Mouse (Mus musculus) cerebellum, adult (tissue): ENCODE data around the gene Tgfbr2.

ENCODE experiments used
- ATAC-seq: cut with Nextera tagmentation; 2 replicates; pipeline ENCODE4 v1.9.2; 2017; ENCODE audit warnings: mild to moderate bottlenecking, moderate library complexity, mixed read lengths; ENCODE audit not compliant: insufficient number of reproducible peaks, low FRiP score, low TSS enrichment

Tgfbr2 gene

GRCm38 (mm10) chr9:116122544-116122943, 52.6 kb downstream of the Tgfbr2 start:
- ATAC-seq: no peak

- no peak for ATAC-seq
Measured at GRCm38 (mm10) chr9:116121472-116121871, 53.7 kb downstream of the Tgfbr2 start.

GRCm38 (mm10) chr9:116119990-116120389, 55.2 kb downstream of the Tgfbr2 start:
- no peak for ATAC-seq

- no peak for ATAC-seq
Measured at GRCm38 (mm10) chr9:116118332-116118872, 56.8 kb downstream of the Tgfbr2 start.

GRCm38 (mm10) chr9:116115875-116116274, 59.3 kb downstream of the Tgfbr2 start:
- ATAC-seq: no peak

GRCm38 (mm10) chr9:116114339-116114738, 60.8 kb downstream of the Tgfbr2 start:
- no peak for ATAC-seq

- no peak for ATAC-seq
Measured at GRCm38 (mm10) chr9:116111149-116111970, 63.8 kb downstream of the Tgfbr2 start.

- no peak for ATAC-seq
Measured at GRCm38 (mm10) chr9:116108729-116109128, 66.4 kb downstream of the Tgfbr2 start.

- ATAC-seq: no peak
Measured at GRCm38 (mm10) chr9:116104770-116105169, 70.4 kb downstream of the Tgfbr2 start.

GRCm38 (mm10) chr9:116101842-116102241, 73.3 kb downstream of the Tgfbr2 start:
- no peak for ATAC-seq

- ATAC-seq: no peak
Measured at GRCm38 (mm10) chr9:116100015-116100414, 75.1 kb downstream of the Tgfbr2 start.

GRCm38 (mm10) chr9:116099596-116099993, 75.6 kb downstream of the Tgfbr2 start:
- ATAC-seq: no peak

GRCm38 (mm10) chr9:116098724-116099595, 76.2 kb downstream of the Tgfbr2 start:
- ATAC-seq: no peak

GRCm38 (mm10) chr9:116091921-116092320, 83.2 kb downstream of the Tgfbr2 start:
- no peak for ATAC-seq

GRCm38 (mm10) chr9:116091101-116091841, 83.9 kb downstream of the Tgfbr2 start:
- ATAC-seq: no peak

- ATAC-seq: no peak; the same call in 1 of the 2 replicates
Measured at GRCm38 (mm10) chr9:116090296-116090695, 84.9 kb downstream of the Tgfbr2 start.

- ATAC-seq: no peak
Measured at GRCm38 (mm10) chr9:116088912-116089311, 86.2 kb downstream of the Tgfbr2 start.

GRCm38 (mm10) chr9:116087880-116088279, 87.3 kb downstream of the Tgfbr2 start:
- ATAC-seq: no peak

GRCm38 (mm10) chr9:116087263-116087662, 87.9 kb downstream of the Tgfbr2 start:
- ATAC-seq: no peak

- ATAC-seq: no peak
Measured at GRCm38 (mm10) chr9:116085999-116086398, 89.2 kb downstream of the Tgfbr2 start.
